ENCODE assay signal across 17 mouse cellular contexts in genomic region chr15:91680116-91680515, GRCm38 (mm10).
"Had no signal": no experiment of that assay in that cellular context is flagged by ENCODE, and none has a peak within 500 bp of the region (broad histone marks: within the 10 kb centered on the region; RNA-seq: fewer than 3 reads in every experiment).

No protein-coding gene starts in this region.

- H3K27me3 ChIP-seq: intestine, embryonic 15.5 days; liver, embryonic 15.5 days; megakaryocyte, embryonic 14.5 days had no signal

- H3K4me1 ChIP-seq: intestine, embryonic 15.5 days; limb, embryonic 10.5 days; liver, embryonic 15.5 days; megakaryocyte, embryonic 14.5 days had no signal

- DNase-seq: kidney, adult 8-10 months; kidney, postnatal 25 days; lung, adult 2 months; right cerebral cortex, adult 18-20 months; right cerebral cortex, postnatal 25 days; thymus, adult 18-20 months; thymus, postnatal 14 days had no signal

- H3K9me3 ChIP-seq: intestine, embryonic 15.5 days; limb, embryonic 10.5 days; liver, embryonic 15.5 days; megakaryocyte, embryonic 14.5 days had no signal

- H3K4me2 ChIP-seq: intestine, embryonic 15.5 days; liver, embryonic 11.5 days; liver, embryonic 15.5 days; midbrain, embryonic 11.5 days had no signal

- H3K4me3 ChIP-seq: intestine, embryonic 15.5 days; left cerebral cortex, adult 2 months; limb, embryonic 10.5 days; liver, embryonic 15.5 days; megakaryocyte, embryonic 14.5 days had no signal

- H3K36me3 ChIP-seq: intestine, embryonic 15.5 days; limb, embryonic 10.5 days; liver, embryonic 15.5 days had no signal

- H3K9ac ChIP-seq: intestine, embryonic 15.5 days; liver, embryonic 15.5 days had no signal

- H3K27ac ChIP-seq: intestine, embryonic 15.5 days; left cerebral cortex, adult 2 months; limb, embryonic 10.5 days; liver, embryonic 15.5 days; stomach, postnatal 0 days had no signal

- ATAC-seq: intestine, embryonic 15.5 days; lung, postnatal 0 days; midbrain, embryonic 16.5 days had no signal
